Mouse (Mus musculus) kidney, adult 2 months (tissue): ENCODE results near the gene Chek2.

Experiments
- CTCF ChIP-seq: fragments of 200-500 bp; conservative IDR thresholded peaks from 2 replicates; pipeline ENCODE4 v1.5.1; 2011; ENCODE audit warnings: low read depth, mild to moderate bottlenecking, control low read depth, low read length, moderate library complexity, mixed read lengths; ENCODE audit not compliant: insufficient read depth, insufficient read length
- POLR2A ChIP-seq: fragments of 200-500 bp; IDR thresholded peaks from one replicate; pipeline ENCODE4 v1.6.1; 2011; ENCODE audit warnings: low read depth, low read length, control low read depth

GRCm38 (mm10) chr5:110859013-110859650 lies 19.4 kb downstream of the Chek2 start:
- no peak for TF ChIP-seq CTCF
- no peak for TF ChIP-seq POLR2A
